Mouse (Mus musculus) embryonic facial prominence, embryonic 10.5 days (tissue): ENCODE data around the gene Ddx4. TPM values are rescaled to one million over a fixed set of nuclear protein-coding genes. Genes with fewer than 3 reads are reported as not detected.
"Not testable (repeated sequence)": the region's sequence is repeated elsewhere in the genome, so short reads cannot be mapped to it uniquely, and the experiment has no call there.

Experiments
- DNase-seq: peaks from one replicate; pipeline ENCODE4 v3.0.0-alpha.2; 2017; ENCODE audit warnings: low spot score
- H3K27ac ChIP-seq: fragments of 300-500 bp; sonication (generic); replicated peaks from 2 replicates; pipeline ENCODE4 v1.5.1; 2016; ENCODE audit warnings: mild to moderate bottlenecking
- H3K27me3 ChIP-seq: fragments of 300-500 bp; sonication (generic); replicated peaks from 2 replicates; pipeline ENCODE4 v1.6.1; 2016; ENCODE audit warnings: low read depth, mild to moderate bottlenecking; ENCODE audit not compliant: poor library complexity, severe bottlenecking
- H3K36me3 ChIP-seq: fragments of 300-500 bp; sonication (generic); replicated peaks from 2 replicates; pipeline ENCODE4 v1.6.1; 2016; ENCODE audit warnings: mild to moderate bottlenecking, moderate library complexity
- H3K4me1 ChIP-seq: fragments of 300-500 bp; sonication (generic); 2 replicates; pipeline ENCODE4 v1.6.1; 2016
- H3K4me3 ChIP-seq: fragments of 300-500 bp; sonication (generic); 2 replicates; pipeline ENCODE4 v1.5.1; 2016; ENCODE audit warnings: mild to moderate bottlenecking, moderate library complexity
- H3K9me3 ChIP-seq: fragments of 300-500 bp; sonication (generic); 2 replicates; pipeline ENCODE4 v1.6.1; 2016; ENCODE audit warnings: mild to moderate bottlenecking
- WGBS: fragments of 180-500 bp; shearing (Covaris S2); methylation state at CpG from one replicate; pipeline ENCODE4 v1.1.7; 2016; 5-methylcytosine and 5-hydroxymethylcytosine counted together
- polyA plus RNA-seq: library from polyadenylated mRNA; unstranded; fragments of >200 nt; fragmentation: Nextera tagmentation; extraction: Ambion mirVana; gene quantifications from 2 replicates; pipeline ENCODE4 v1.2.1, GENCODE M21; 2016

The Ddx4 gene
- polyA plus RNA-seq, 1 experiment from 2014 or later: 0.56 TPM

- WGBS: 49% methylated on average over 11 of the region's 11 CpGs
- no peaks in the 10 kb centered on the region for H3K27me3 ChIP-seq
- H3K4me1 ChIP-seq: peaks cover 17% of the 10 kb centered on the region; the same call in 1 of the 2 replicates
- no peaks in the 10 kb centered on the region for H3K9me3 ChIP-seq
- H3K27ac ChIP-seq: no peak overlapping the region
- H3K36me3 ChIP-seq: no peaks in the 10 kb centered on the region
- no peak for DNase-seq
- H3K4me3 ChIP-seq: no peak overlapping the region
These were observed 71.5 kb downstream of the Ddx4 start for GRCm38 (mm10) chr13:112580590-112581320.

DNA sequence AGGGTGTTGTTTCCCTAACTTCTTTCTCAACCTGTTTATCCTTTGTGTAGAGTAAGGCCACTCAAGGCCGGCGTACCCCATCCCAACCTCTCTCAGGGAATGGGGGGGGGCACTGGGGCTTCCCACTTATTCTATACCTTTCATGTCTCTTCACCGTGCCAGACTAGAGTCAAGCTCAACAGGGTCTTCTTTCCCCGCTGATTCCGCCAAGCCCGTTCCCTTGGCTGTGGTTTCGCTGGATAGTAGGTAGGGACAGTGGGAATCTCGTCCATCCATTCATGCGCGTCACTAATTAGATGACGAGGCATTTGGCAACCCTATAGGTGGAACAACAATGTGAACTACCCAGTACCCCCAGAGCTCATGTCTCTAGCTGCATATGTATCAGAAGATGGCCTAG is 74.2 kb downstream of the Ddx4 start:
- H3K36me3 ChIP-seq, DNase-seq, H3K4me1 ChIP-seq, H3K4me3 ChIP-seq, H3K27ac ChIP-seq, H3K9me3 ChIP-seq, H3K27me3 ChIP-seq: not testable (repeated sequence)
- 93% methylated on average over 11 of the region's 11 CpGs for WGBS

- H3K27me3 ChIP-seq: no peaks in the 10 kb centered on the region
- no peaks in the 10 kb centered on the region for H3K9me3 ChIP-seq
- H3K4me1 ChIP-seq: no peaks in the 10 kb centered on the region
- no peak overlapping the region for H3K4me3 ChIP-seq
- H3K27ac ChIP-seq: no peak overlapping the region
- no peak for DNase-seq
- no peaks in the 10 kb centered on the region for H3K36me3 ChIP-seq
These were observed 78.5 kb downstream of the Ddx4 start for GRCm38 (mm10) chr13:112573800-112574199.

DNA sequence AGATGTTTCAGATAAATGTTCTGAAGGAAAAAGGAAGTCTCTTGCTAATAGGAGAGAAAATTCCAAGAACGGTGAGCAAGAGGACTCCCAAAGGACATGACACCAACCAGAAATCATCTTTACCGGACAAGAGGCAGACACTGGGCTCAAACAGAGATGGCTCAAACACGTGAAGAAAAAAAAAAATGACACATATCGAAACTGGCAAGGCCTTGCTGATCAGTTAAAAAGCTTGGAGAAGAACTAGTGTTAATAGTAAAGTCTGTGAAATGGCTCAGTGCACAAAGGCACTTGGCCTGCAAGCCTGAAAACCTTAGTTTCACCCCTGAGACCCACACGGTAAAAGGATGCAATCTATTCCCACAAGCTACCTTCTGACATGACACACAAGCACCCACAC is 81.5 kb downstream of the Ddx4 start:
- H3K9me3 ChIP-seq: no peaks in the 10 kb centered on the region
- no peak overlapping the region for H3K4me3 ChIP-seq
- H3K27ac ChIP-seq: no peak overlapping the region
- no peaks in the 10 kb centered on the region for H3K36me3 ChIP-seq
- WGBS: 77% methylated on average over 5 of the region's 5 CpGs
- no peak for DNase-seq
- no peaks in the 10 kb centered on the region for H3K4me1 ChIP-seq
- no peaks in the 10 kb centered on the region for H3K27me3 ChIP-seq

GRCm38 (mm10) chr13:112569606-112570005 is 82.7 kb downstream of the Ddx4 start:
- DNase-seq: no peak
- Histone ChIP-seq H3K27ac (no peak overlapping the region), H3K27me3 (no peaks in the 10 kb centered on the region), H3K4me1 (no peaks in the 10 kb centered on the region), H3K4me3 (no peak overlapping the region), H3K9me3 (no peaks in the 10 kb centered on the region), H3K36me3 (no peaks in the 10 kb centered on the region)
- 70% methylated on average over 4 of the region's 4 CpGs for WGBS

DNA sequence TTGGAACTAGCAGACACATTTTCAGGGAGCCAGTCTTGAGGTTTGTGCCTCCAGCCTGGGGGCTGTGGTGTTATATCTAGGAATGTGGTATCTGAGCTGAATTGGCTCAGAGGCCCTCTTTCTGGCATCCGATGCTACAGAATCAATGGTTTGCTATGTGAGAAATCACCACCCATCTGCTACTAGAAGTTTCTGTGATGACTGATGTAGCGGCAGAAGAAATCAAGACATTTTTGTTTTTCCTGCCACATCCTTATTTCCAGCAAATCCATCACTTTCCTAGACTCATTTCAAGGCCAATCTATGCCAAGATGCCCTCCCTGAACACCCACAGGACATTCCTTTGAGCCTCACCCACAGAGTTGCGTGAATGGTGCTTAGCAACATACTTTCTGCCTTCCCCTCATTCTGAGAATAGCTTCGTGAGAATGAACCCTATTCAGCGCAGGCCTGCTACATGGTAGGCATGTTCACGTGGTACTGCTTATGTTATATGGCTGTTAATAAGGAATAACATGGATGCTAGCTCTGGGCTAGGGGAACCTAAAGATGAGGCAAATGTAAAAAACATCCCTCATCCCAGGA is 91.6 kb downstream of the Ddx4 start:
- Histone ChIP-seq H3K4me1 (no peaks in the 10 kb centered on the region), H3K27ac (no peak overlapping the region), H3K9me3 (no peaks in the 10 kb centered on the region), H3K4me3 (no peak overlapping the region), H3K27me3 (no peaks in the 10 kb centered on the region), H3K36me3 (no peaks in the 10 kb centered on the region)
- DNase-seq: no peak
- WGBS: 90% methylated on average over 6 of the region's 6 CpGs

GRCm38 (mm10) chr13:112556501-112556900 is 95.8 kb downstream of the Ddx4 start:
- H3K9me3 ChIP-seq: no peaks in the 10 kb centered on the region
- 56% methylated on average over 2 of the region's 2 CpGs for WGBS
- H3K4me1 ChIP-seq: no peaks in the 10 kb centered on the region
- no peaks in the 10 kb centered on the region for H3K36me3 ChIP-seq
- H3K4me3 ChIP-seq: no peak overlapping the region
- no peaks in the 10 kb centered on the region for H3K27me3 ChIP-seq
- H3K27ac ChIP-seq: no peak overlapping the region
- DNase-seq: no peak

- Histone ChIP-seq H3K9me3 (no peaks in the 10 kb centered on the region), H3K4me1 (no peaks in the 10 kb centered on the region)
- 91% methylated on average over 5 of the region's 5 CpGs for WGBS
These were observed 99.0 kb downstream of the Ddx4 start for GRCm38 (mm10) chr13:112553304-112553703.

GRCm38 (mm10) chr13:112551641-112552548 is 100.4 kb downstream of the Ddx4 start:
- no peaks in the 10 kb centered on the region for H3K9me3 ChIP-seq
- H3K36me3 ChIP-seq: no peaks in the 10 kb centered on the region
- 84% methylated on average over 7 of the region's 7 CpGs for WGBS
- H3K4me1 ChIP-seq: no peaks in the 10 kb centered on the region
- H3K27me3 ChIP-seq: no peaks in the 10 kb centered on the region
- no peak for DNase-seq
- H3K4me3 ChIP-seq: no peak overlapping the region
- H3K27ac ChIP-seq: no peak overlapping the region

More at GRCm38 (mm10) chr13:112553304-112553703, 99.0 kb downstream of the Ddx4 start:
- Histone ChIP-seq H3K27me3 (no peaks in the 10 kb centered on the region), H3K4me3 (no peak overlapping the region), H3K36me3 (no peaks in the 10 kb centered on the region), H3K27ac (no peak overlapping the region)
- DNase-seq: no peak

Other genes with a start within 250 kb of the Ddx4 start
- 23.6 and 24.2 TPM in 2 replicates for gene Il6st, start 188.4 kb downstream of the Ddx4 start, polyA plus RNA-seq
- gene Il31ra, start 58.1 kb downstream of the Ddx4 start, polyA plus RNA-seq: not detected in 2 replicates
- 11.7 and 13.5 TPM in 2 replicates for gene Slc38a9, start 8.3 kb upstream of the Ddx4 start, polyA plus RNA-seq
- 19.0 and 21.8 TPM in 2 replicates for gene Plpp1, start 148.3 kb upstream of the Ddx4 start, polyA plus RNA-seq